Mouse (Mus musculus): Measurements from ENCODE around the gene Cacng1.

- no peak for TF ChIP-seq EP300 (IDR thresholded peaks at IDR 0.05; ENCODE audit: insufficient read depth, low read depth, low read length)
- no peak for TF ChIP-seq POLR2A (IDR thresholded peaks at IDR 0.05; ENCODE audit: insufficient read depth, low read depth, low read length)
These were observed 21.6 kb upstream of the Cacng1 start for GRCm38 (mm10) chr11:107737886-107738285.
